Mouse (Mus musculus) left cerebral cortex, postnatal 25 days (tissue): Measurements from ENCODE around the gene Edem2. TPM values are rescaled to one million over a fixed set of nuclear protein-coding genes. Genes with fewer than 3 reads are reported as not detected.

Experiments used
- DNase-seq, 2 experiments: peaks; one replicate each; pipeline ENCODE4 v3.0.0; 2022; ENCODE audit warnings: low spot score in 2 of 2, mixed read lengths in 1 of 2
- intact Hi-C: fragments of 180-260 bp; cut with DNase I; formaldehyde crosslinking; loops from one replicate; pipeline ENCODE4 v1.15.1; 2025
- total RNA-seq, 2 experiments: library from RNA; stranded (reverse); gene quantifications; 2 replicates each; pipeline ENCODE4 v1.2.3; 2021

Edem2 gene
- total RNA-seq: 10 to 100 TPM; 16.9 to 19.2 TPM

GRCm38 (mm10) chr2:155729158-155729645, at the start of gene Edem2:
Edem2 (minus strand) TSS chr2:155729475.
- intact Hi-C loops: no loop called here

DNA sequence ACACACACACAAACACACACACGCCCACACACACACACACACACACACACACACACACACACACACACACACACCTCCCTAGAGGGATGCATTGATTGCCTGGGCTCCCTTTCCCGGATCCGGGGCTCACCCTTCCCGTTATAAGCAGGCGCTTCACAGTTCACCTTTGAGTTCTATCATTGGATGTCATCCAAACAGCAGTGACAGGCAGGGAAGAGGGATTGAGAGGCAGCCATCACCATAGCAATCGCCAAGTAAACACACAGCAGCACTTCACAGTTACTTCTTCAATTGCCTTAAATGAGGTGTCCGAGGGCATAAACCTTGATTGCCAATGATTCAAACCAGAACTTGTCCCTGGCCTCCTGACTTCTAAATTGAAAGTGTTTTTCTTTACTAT, 49.8 kb upstream of the Edem2 start:
- DNase-seq: no peak
- intact Hi-C loops: loop anchor here (5.0 kb wide), 1 partner anchor 33 kb away; no protein-coding TSS in a partner anchor

More at GRCm38 (mm10) chr2:155729158-155729645, at the start of gene Edem2:
- DNase-seq: peak; percentile 91 to 97

GRCm38 (mm10) chr2:155778004-155778403, 48.7 kb upstream of the Edem2 start:
- DNase-seq: no peak
- intact Hi-C loops: loop anchor here (5.0 kb wide), 1 partner anchor 34 kb away; no protein-coding TSS in a partner anchor

GRCm38 (mm10) chr2:155777688-155777985, 48.4 kb upstream of the Edem2 start:
- intact Hi-C loops: loop anchor here (5.0 kb wide), 1 partner anchor 35 kb away; no protein-coding TSS in a partner anchor
- DNase-seq: no peak

- no peak for DNase-seq
- intact Hi-C loops: loop anchor here (5.0 kb wide), 1 partner anchor 35 kb away; no protein-coding TSS in a partner anchor
Measured at GRCm38 (mm10) chr2:155776824-155777687, 47.8 kb upstream of the Edem2 start.

DNA sequence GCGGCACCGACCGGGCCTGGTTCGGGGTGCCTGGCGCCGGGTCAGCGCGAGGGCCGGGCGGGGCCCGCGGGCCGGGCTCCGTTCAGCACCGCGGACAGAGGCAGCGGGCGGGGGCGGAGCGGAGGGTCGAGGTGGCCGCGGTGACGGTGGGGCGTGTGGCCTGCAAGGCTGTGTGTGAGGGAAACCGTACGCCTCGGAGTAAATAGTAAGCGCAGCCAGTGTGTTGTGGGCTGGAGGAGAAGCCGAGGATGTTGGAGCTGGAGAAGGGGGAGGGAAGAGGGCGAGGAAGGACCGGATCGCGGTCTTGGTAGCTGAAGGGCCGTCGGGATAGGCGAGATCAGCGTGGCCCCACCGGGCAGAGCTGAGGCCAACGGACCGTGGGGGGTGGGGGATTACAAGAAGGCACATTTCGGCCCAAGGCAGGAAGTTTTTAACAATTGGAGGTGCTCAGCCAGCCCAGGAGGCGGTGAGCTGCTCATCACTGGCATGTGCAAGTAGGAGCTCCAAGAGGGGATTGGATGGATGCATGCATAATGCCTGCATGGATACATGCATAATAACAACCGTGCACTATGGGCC, 46.5 kb upstream of the Edem2 start:
- peak; percentile 52 to 59 for DNase-seq
- intact Hi-C loops: loop anchor here (5.0 kb wide), 1 partner anchor 37 kb away; no protein-coding TSS in a partner anchor

- no peak for DNase-seq
- intact Hi-C loops: loop anchor here (5.0 kb wide), 1 partner anchor 37 kb away; no protein-coding TSS in a partner anchor
Measured at GRCm38 (mm10) chr2:155774927-155775684, 45.8 kb upstream of the Edem2 start, which contains the start of gene Mmp24. Mmp24 (plus strand) TSS chr2:155775342.

- intact Hi-C loops: no loop called here
- DNase-seq: no peak
Measured at GRCm38 (mm10) chr2:155774261-155774926, 45.1 kb upstream of the Edem2 start.

DNA sequence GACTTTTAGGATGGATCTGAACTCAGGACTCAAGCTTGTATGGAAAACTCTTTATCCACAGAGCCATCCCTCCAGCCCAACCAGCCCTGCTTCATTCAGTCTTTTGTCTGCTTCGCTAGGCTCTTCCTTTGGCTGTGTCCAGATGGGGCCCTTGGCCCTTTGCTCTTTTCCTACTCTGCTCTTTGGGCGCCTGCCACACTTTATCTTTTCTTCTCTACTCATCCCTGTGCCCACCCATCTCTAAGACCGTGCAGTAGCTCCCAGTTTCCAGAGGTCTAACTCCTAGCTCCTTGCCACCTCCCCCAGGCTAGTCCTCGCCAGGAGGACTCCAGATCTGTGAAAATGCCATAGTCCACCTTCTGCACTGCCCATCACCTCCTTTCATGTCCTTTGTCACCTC, 44.4 kb upstream of the Edem2 start:
- intact Hi-C loops: no loop called here
- no peak for DNase-seq

DNA sequence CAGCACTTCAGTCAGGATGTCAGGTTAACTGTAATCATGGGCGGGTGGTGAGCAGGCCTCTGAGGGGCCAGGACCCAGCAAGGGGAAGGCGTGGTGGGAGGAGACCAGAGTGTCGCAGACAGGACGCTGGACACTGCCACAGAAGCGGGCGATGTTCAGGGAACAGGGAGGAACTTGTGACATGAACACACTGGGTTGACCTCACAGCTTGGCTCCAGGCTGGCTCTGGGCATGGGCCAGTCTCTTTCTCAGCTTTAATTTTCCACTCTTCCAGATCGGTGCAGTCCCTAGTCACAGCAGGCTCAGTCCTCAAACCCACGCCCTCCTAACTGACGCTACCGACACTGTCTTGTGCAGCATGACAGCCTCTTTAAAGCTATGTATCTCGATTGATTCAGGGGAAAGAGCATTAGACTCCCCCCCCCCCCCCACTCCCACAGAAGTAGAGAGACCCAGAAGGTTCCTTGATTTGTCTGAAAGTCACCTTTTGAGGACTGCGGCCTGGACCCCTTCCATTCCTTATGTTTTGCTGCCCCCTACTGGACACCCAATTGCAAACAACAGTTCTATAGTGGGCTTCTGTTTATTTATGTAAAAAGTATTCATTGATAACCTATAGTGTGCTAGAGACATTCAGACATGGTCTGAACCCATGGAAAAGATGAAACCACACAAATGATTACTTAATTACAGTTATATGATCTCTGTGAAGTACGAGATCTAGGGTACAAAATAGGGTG, 35.6 kb upstream of the Edem2 start:
- intact Hi-C loops: loop anchor here (1.0 to 5.0 kb wide), 3 partner anchors 69 to 248 kb away; partner anchors contain the start of genes Acss2 and Ggt7

GRCm38 (mm10) chr2:155756855-155757566, 27.7 kb upstream of the Edem2 start:
- no peak for DNase-seq
- intact Hi-C loops: no loop called here

More for the DNA sequence above, 35.6 kb upstream of the Edem2 start:
- peak; percentile 63 to 66 for DNase-seq

- no peak for DNase-seq
Measured at GRCm38 (mm10) chr2:155755746-155756145, 26.5 kb upstream of the Edem2 start.

DNA sequence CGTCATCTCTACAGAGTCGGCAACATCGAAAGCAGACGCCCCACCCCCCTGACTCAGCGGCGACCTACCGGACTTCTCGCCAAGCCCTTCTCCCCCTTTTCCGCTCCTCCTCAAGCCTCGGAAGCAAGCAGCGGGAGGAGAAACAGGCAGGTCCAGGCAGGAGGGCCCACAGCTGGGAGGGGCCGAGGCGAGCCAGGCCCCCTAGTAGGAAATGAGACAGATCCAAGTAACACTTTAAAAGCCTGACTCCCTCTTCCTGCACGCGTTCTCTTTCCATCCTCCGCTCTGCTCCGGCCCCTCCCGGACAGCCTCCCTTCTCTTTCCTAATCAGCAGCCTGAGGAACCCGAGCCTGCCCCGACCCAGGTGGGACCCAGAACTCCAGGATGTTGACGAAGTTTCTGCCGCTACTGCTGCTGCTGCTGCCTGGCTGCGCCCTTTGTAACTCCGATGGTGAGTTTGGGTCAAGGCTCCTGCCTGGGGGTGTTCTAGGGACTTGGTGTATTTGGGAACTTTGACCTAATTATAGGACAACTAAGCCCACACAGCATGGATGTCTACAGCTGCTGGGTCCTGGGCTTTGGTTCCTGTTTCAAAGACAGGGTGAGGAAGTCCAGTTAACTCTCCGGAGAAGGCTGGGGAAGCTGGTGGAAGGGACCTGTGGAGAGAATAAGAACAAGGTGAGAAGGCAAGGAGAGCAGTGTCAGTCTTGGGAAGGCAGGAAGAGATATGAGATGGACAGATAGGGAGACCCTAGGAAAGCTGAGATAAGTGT, 21.9 kb upstream of the Edem2 start, which contains the start of gene Procr:
TSS of gene Procr (plus strand) at position 104 of the 773 bp plus-strand sequence.
- intact Hi-C loops: no loop called here

More at GRCm38 (mm10) chr2:155755746-155756145, 26.5 kb upstream of the Edem2 start:
- intact Hi-C loops: no loop called here

DNA sequence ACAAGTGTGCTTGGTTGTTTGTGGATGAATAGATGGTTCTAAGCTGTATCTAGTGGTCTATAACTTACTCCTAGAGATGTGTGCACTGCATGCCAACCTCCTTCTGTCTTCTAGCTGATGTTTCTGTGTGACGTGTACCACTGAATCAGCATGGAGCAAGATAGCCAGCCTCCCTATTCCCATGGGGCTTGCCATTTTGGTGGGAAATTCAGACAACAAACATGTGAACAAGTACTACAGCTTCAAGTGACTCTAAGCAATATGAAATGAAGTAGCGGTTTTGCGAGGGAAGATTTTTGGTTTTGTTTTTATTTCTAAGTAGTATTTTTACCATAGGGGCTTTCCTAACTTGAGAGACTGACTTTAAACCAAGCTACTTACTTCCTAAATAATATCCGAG, 20.1 kb upstream of the Edem2 start:
- intact Hi-C loops: no loop called here
- no peak for DNase-seq

More for the DNA sequence above, 21.9 kb upstream of the Edem2 start, which contains the start of gene Procr:
- DNase-seq: no peak

DNA sequence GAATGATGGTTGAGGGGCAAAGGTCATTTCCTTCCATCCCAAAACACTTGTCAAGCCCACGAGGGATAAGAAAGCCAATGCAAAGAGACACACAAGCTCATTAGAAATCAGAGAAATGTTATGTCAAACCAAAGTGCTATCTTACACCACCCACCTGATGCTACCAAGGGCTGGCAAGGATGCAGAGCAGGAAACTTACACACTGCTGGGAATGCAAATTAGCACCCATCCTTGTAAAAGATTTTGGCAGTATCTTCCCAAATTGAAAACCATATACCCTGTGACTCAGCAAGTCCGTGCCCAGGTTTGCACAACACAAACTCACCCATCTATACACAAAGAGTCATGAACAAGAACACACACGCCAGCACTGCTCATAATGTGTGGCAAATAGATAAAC, 16.2 kb upstream of the Edem2 start:
- intact Hi-C loops: no loop called here
- peak in 1 of 2 experiments; percentile 56 for DNase-seq

GRCm38 (mm10) chr2:155743351-155743750, 14.1 kb upstream of the Edem2 start:
- intact Hi-C loops: no loop called here
- DNase-seq: no peak

- DNase-seq: no peak
- intact Hi-C loops: no loop called here
Measured at GRCm38 (mm10) chr2:155742931-155743337, 13.7 kb upstream of the Edem2 start.
